Mouse (Mus musculus) hindbrain, embryonic 13.5 days (tissue): ENCODE data around the gene Gm37419. TPM values are rescaled to one million over a fixed set of nuclear protein-coding genes. Genes with fewer than 3 reads are reported as not detected.

Source experiments
- ATAC-seq: fragments of 200-750 bp; cut with Nextera tagmentation; 2 replicates; pipeline ENCODE4 v1.8.0; 2017; ENCODE audit warnings: moderate TSS enrichment; ENCODE audit not compliant: low FRiP score
- H3K27ac ChIP-seq: fragments of 300-500 bp; sonication (generic); 2 replicates; pipeline ENCODE4 v1.5.1; 2015; ENCODE audit warnings: inconsistent platforms, mild to moderate bottlenecking, moderate library complexity
- H3K27me3 ChIP-seq: fragments of 300-500 bp; sonication (generic); 2 replicates; pipeline ENCODE4 v1.6.1; 2015; ENCODE audit warnings: mild to moderate bottlenecking, inconsistent platforms
- H3K36me3 ChIP-seq: fragments of 300-500 bp; sonication (generic); 2 replicates; pipeline ENCODE4 v1.6.1; 2015; ENCODE audit warnings: mild to moderate bottlenecking, inconsistent platforms
- H3K4me1 ChIP-seq: fragments of 300-500 bp; sonication (generic); replicated peaks from 2 replicates; pipeline ENCODE4 v1.6.1; 2015; ENCODE audit warnings: inconsistent platforms
- H3K4me2 ChIP-seq: fragments of 300-500 bp; sonication (generic); 2 replicates; pipeline ENCODE4 v1.6.1; 2015; ENCODE audit warnings: inconsistent platforms, mild to moderate bottlenecking, moderate library complexity
- H3K4me3 ChIP-seq: fragments of 300-500 bp; sonication (generic); 2 replicates; pipeline ENCODE4 v1.5.1; 2015; ENCODE audit warnings: mild to moderate bottlenecking, inconsistent platforms
- H3K9ac ChIP-seq: fragments of 300-500 bp; sonication (generic); 2 replicates; pipeline ENCODE4 v1.6.1; 2015; ENCODE audit warnings: mild to moderate bottlenecking, inconsistent platforms
- H3K9me3 ChIP-seq: fragments of 300-500 bp; sonication (generic); 2 replicates; pipeline ENCODE4 v1.6.1; 2016; ENCODE audit warnings: inconsistent platforms
- WGBS: fragments of 180-500 bp; shearing (Covaris S2); methylation state at CpG from one replicate; pipeline ENCODE4 v1.1.7; 2015; 5-methylcytosine and 5-hydroxymethylcytosine counted together
- polyA plus RNA-seq: library from polyadenylated mRNA; unstranded; fragments of >200 nt; fragmentation: Nextera tagmentation; extraction: Ambion mirVana; gene quantifications from 2 replicates; pipeline ENCODE4 v1.2.1, GENCODE M21; 2015

The Gm37419 gene
- polyA plus RNA-seq, 1 experiment from 2014 or later, result not detected

GRCm38 (mm10) chr16:23967301-23967700 is 21.0 kb upstream of the Gm37419 start:
- no peak overlapping the region for H3K9ac ChIP-seq
- 83% methylated on average over 7 of the region's 7 CpGs for WGBS
- H3K4me1 ChIP-seq, result peaks cover 6% of the 10 kb centered on the region
- no peaks in the 10 kb centered on the region for H3K27me3 ChIP-seq
- no peaks in the 10 kb centered on the region; the same call in 1 of the 2 replicates for H3K9me3 ChIP-seq
- no peak for ATAC-seq
- no peaks in the 10 kb centered on the region for H3K36me3 ChIP-seq
- no peak overlapping the region for H3K4me2 ChIP-seq
- H3K4me3 ChIP-seq, result no peak overlapping the region
- no peak overlapping the region for H3K27ac ChIP-seq

- Histone ChIP-seq H3K4me3 (no peak overlapping the region), H3K27me3 (no peaks in the 10 kb centered on the region), H3K9ac (no peak overlapping the region), H3K4me2 (no peak overlapping the region), H3K36me3 (no peaks in the 10 kb centered on the region), H3K27ac (no peak overlapping the region), H3K9me3 (no peaks in the 10 kb centered on the region; the same call in 1 of the 2 replicates), H3K4me1 (peaks cover 6% of the 10 kb centered on the region)
- no peak for ATAC-seq
- WGBS, result 93% methylated on average over 4 of the region's 4 CpGs
Measured at GRCm38 (mm10) chr16:23968888-23969287, 19.4 kb upstream of the Gm37419 start.

GRCm38 (mm10) chr16:23969919-23970318 is 18.4 kb upstream of the Gm37419 start:
- Histone ChIP-seq H3K4me1 (no peaks in the 10 kb centered on the region), H3K4me3 (no peak overlapping the region), H3K36me3 (no peaks in the 10 kb centered on the region), H3K9me3 (no peaks in the 10 kb centered on the region; the same call in 1 of the 2 replicates), H3K9ac (no peak overlapping the region), H3K27ac (no peak overlapping the region), H3K27me3 (no peaks in the 10 kb centered on the region), H3K4me2 (no peak overlapping the region)
- ATAC-seq, result no peak
- whole genome bisulfite sequencing, result 81% methylated on average over 14 of the region's 14 CpGs

- WGBS, result 82% methylated on average over 20 of the region's 20 CpGs
- H3K36me3 ChIP-seq, result no peaks in the 10 kb centered on the region
- H3K9me3 ChIP-seq, result no peaks in the 10 kb centered on the region; the same call in 1 of the 2 replicates
- no peak overlapping the region for H3K27ac ChIP-seq
- no peak overlapping the region for H3K9ac ChIP-seq
- no peak overlapping the region for H3K4me3 ChIP-seq
- H3K4me2 ChIP-seq, result no peak overlapping the region
- H3K4me1 ChIP-seq, result no peaks in the 10 kb centered on the region
- 0 out of 2 replicates have a peak, but pooled peaks cover under 1% of the 10 kb centered on the region for H3K27me3 ChIP-seq
- no peak for ATAC-seq
Measured at GRCm38 (mm10) chr16:23972126-23972740, 16.0 kb upstream of the Gm37419 start.

- Histone ChIP-seq H3K4me2 (no peak overlapping the region), H3K9me3 (no peaks in the 10 kb centered on the region; the same call in 1 of the 2 replicates), H3K36me3 (no peaks in the 10 kb centered on the region), H3K4me1 (no peaks in the 10 kb centered on the region), H3K4me3 (no peak overlapping the region), H3K27ac (no peak overlapping the region), H3K27me3 (0 out of 2 replicates have a peak, but pooled peaks cover 6% of the 10 kb centered on the region), H3K9ac (no peak overlapping the region)
- 75% methylated on average over 11 of the region's 11 CpGs for WGBS
- ATAC-seq, result no peak
Measured at GRCm38 (mm10) chr16:23972901-23973300, 15.4 kb upstream of the Gm37419 start.

- no peaks in the 10 kb centered on the region; the same call in 1 of the 2 replicates for H3K9me3 ChIP-seq
- H3K9ac ChIP-seq, result no peak overlapping the region
- no peaks in the 10 kb centered on the region for H3K36me3 ChIP-seq
- H3K27ac ChIP-seq, result no peak overlapping the region
- 90% methylated on average over 9 of the region's 9 CpGs for WGBS
- H3K4me1 ChIP-seq, result no peaks in the 10 kb centered on the region
- H3K27me3 ChIP-seq, result 0 out of 2 replicates have a peak, but pooled peaks cover 6% of the 10 kb centered on the region
- H3K4me2 ChIP-seq, result no peak overlapping the region
- H3K4me3 ChIP-seq, result no peak overlapping the region
- no peak for ATAC-seq
Measured at GRCm38 (mm10) chr16:23973635-23974367, 14.5 kb upstream of the Gm37419 start.

- Histone ChIP-seq H3K9me3 (no peaks in the 10 kb centered on the region), H3K4me3 (no peak overlapping the region), H3K36me3 (no peaks in the 10 kb centered on the region), H3K4me2 (no peak overlapping the region), H3K9ac (no peak overlapping the region), H3K27me3 (peaks cover 30% of the 10 kb centered on the region), H3K27ac (no peak overlapping the region), H3K4me1 (peaks cover 12% of the 10 kb centered on the region)
- 91% methylated on average over 2 of the region's 2 CpGs for WGBS
- no peak for ATAC-seq
Measured at GRCm38 (mm10) chr16:23976196-23976595, 12.1 kb upstream of the Gm37419 start.

- WGBS, result 86% methylated on average over 3 of the region's 3 CpGs
- Histone ChIP-seq H3K9ac (no peak overlapping the region), H3K36me3 (no peaks in the 10 kb centered on the region), H3K27ac (no peak overlapping the region), H3K4me1 (peaks cover 27% of the 10 kb centered on the region), H3K4me2 (no peak overlapping the region), H3K4me3 (no peak overlapping the region), H3K9me3 (no peaks in the 10 kb centered on the region), H3K27me3 (peaks cover 40% of the 10 kb centered on the region)
- no peak for ATAC-seq
Measured at GRCm38 (mm10) chr16:23977732-23978131, 10.6 kb upstream of the Gm37419 start.

GRCm38 (mm10) chr16:23978495-23978894 is 9.8 kb upstream of the Gm37419 start:
- Histone ChIP-seq H3K4me2 (no peak overlapping the region), H3K9me3 (no peaks in the 10 kb centered on the region), H3K4me3 (no peak overlapping the region), H3K36me3 (no peaks in the 10 kb centered on the region), H3K4me1 (peaks cover 30% of the 10 kb centered on the region), H3K27me3 (peaks cover 40% of the 10 kb centered on the region), H3K9ac (no peak overlapping the region), H3K27ac (no peak overlapping the region)
- WGBS, result 86% methylated on average over 4 of the region's 4 CpGs
- no peak for ATAC-seq

GRCm38 (mm10) chr16:23979446-23979845 is 8.8 kb upstream of the Gm37419 start:
- H3K27ac ChIP-seq, result no peak overlapping the region
- H3K9ac ChIP-seq, result no peak overlapping the region
- no peaks in the 10 kb centered on the region for H3K36me3 ChIP-seq
- peaks cover 36% of the 10 kb centered on the region for H3K4me1 ChIP-seq
- 87% methylated on average over 9 of the region's 9 CpGs for WGBS
- no peaks in the 10 kb centered on the region for H3K9me3 ChIP-seq
- ATAC-seq, result no peak
- no peak overlapping the region for H3K4me3 ChIP-seq
- peaks cover 45% of the 10 kb centered on the region for H3K27me3 ChIP-seq
- no peak overlapping the region for H3K4me2 ChIP-seq

- 4% methylated on average over 11 of the region's 11 CpGs for WGBS
- H3K4me3 ChIP-seq, result peak overlapping the region; percentile 38
- no peaks in the 10 kb centered on the region for H3K9me3 ChIP-seq
- H3K27ac ChIP-seq, result no peak overlapping the region
- 0 out of 2 replicates have a peak overlapping the region, but pooled peaks have one; percentile 46 for H3K9ac ChIP-seq
- no peak for ATAC-seq
- peak overlapping the region; percentile 67 for H3K4me2 ChIP-seq
- H3K36me3 ChIP-seq, result no peaks in the 10 kb centered on the region
- H3K27me3 ChIP-seq, result peaks cover 53% of the 10 kb centered on the region
- H3K4me1 ChIP-seq, result peaks cover 43% of the 10 kb centered on the region
Measured at GRCm38 (mm10) chr16:23980201-23980870, 7.9 kb upstream of the Gm37419 start.

- H3K27me3 ChIP-seq, result peaks cover 61% of the 10 kb centered on the region
- no peaks in the 10 kb centered on the region for H3K36me3 ChIP-seq
- H3K4me2 ChIP-seq, result peak overlapping the region; percentile 67
- H3K4me3 ChIP-seq, result peak overlapping the region; percentile 38
- peak overlapping the region; percentile 46 for H3K9ac ChIP-seq
- H3K4me1 ChIP-seq, result peaks cover 43% of the 10 kb centered on the region
- ATAC-seq, result no peak
- no peaks in the 10 kb centered on the region for H3K9me3 ChIP-seq
- no peak overlapping the region for H3K27ac ChIP-seq
- WGBS, result 1% methylated on average over 32 of the region's 32 CpGs
Measured at GRCm38 (mm10) chr16:23980991-23981720, 7.1 kb upstream of the Gm37419 start.
